In genomic region chr11:100702906-100703305, GRCm38 (mm10) we compare ENCODE assay signal across 9 mouse cellular contexts. TPM values are rescaled to one million over a fixed set of nuclear protein-coding genes. Genes with fewer than 3 reads are reported as not detected.
A peak's percentile ranks its signal among the peaks of the same experiment; 100 is the strongest.
DNase-seq lines count a peak whose midpoint lies in the region; ATAC-seq and TF ChIP-seq lines count a peak whose summit lies in the region.
"Had no signal": no experiment of that assay in that cellular context is flagged by ENCODE, and none has a peak within 500 bp of the region (broad histone marks: within the 10 kb centered on the region; RNA-seq: fewer than 3 reads in every experiment).

No protein-coding gene starts in this region.

- no peaks in the 10 kb centered on the region for H3K9me3 ChIP-seq in heart, embryonic 15.5 days (replicated peaks)
- H3K9me3 ChIP-seq in limb, embryonic 14.5 days (ENCODE audit: control insufficient read depth, low read length) = no peaks in the 10 kb centered on the region

- no peaks in the 10 kb centered on the region; the same call in 1 of the 2 replicates for H3K27me3 ChIP-seq in heart, embryonic 15.5 days
- H3K27me3 ChIP-seq in thymus, adult 2 months (ENCODE audit: control insufficient read depth, insufficient read depth, low read length) = no peaks in the 10 kb centered on the region
- H3K27me3 ChIP-seq in limb, embryonic 14.5 days (ENCODE audit: control insufficient read depth, insufficient read depth, low read length) = no peaks in the 10 kb centered on the region

- peaks cover 31% of the 10 kb centered on the region for H3K36me3 ChIP-seq in heart, embryonic 15.5 days
- peaks cover 6% of the 10 kb centered on the region; the same call in 1 of the 2 replicates for H3K36me3 ChIP-seq in thymus, adult 2 months (ENCODE audit: control insufficient read depth, insufficient read depth, low read length)
- H3K36me3 ChIP-seq in limb, embryonic 14.5 days (ENCODE audit: control insufficient read depth, insufficient read depth, low read length) = peaks cover 37% of the 10 kb centered on the region

- H3K4me1 ChIP-seq in heart, embryonic 15.5 days (replicated peaks) = peaks cover 21% of the 10 kb centered on the region
- H3K4me1 ChIP-seq in thymus, adult 2 months (replicated peaks; ENCODE audit: control insufficient read depth, insufficient read depth, low read length) = peaks cover 16% of the 10 kb centered on the region
- peaks cover 5% of the 10 kb centered on the region; the same call in 1 of the 2 replicates for H3K4me1 ChIP-seq in limb, embryonic 14.5 days (ENCODE audit: control insufficient read depth, insufficient read depth, low read length)

- no peak for TF ChIP-seq POLR2A in thymus, adult 2 months (IDR thresholded peaks at IDR 0.05; ENCODE audit: control insufficient read depth, extremely low read depth, insufficient read depth, low read length, poor library complexity)
- no peak for TF ChIP-seq POLR2A in limb, embryonic 14.5 days (IDR thresholded peaks at IDR 0.05; ENCODE audit: borderline replicate concordance, extremely low read depth, insufficient read depth, insufficient read length)

- ATAC-seq in heart, embryonic 15.5 days (replicated peaks; ENCODE audit: insufficient number of reproducible peaks, insufficient read depth, low FRiP score, low read depth) = no peak
- ATAC-seq in limb, embryonic 14.5 days (ENCODE audit: low FRiP score, low read depth) = no peak
- no peak; the same call in 1 of the 2 replicates for ATAC-seq in monocyte, adult 5-6 weeks (replicated peaks; ENCODE audit: insufficient number of reproducible peaks, low FRiP score, low TSS enrichment, poor library complexity, severe bottlenecking)

- no peak for DNase-seq in heart, adult 18-20 months
- DNase-seq in thymus, adult 2 months = no peak
- no peak for DNase-seq in thymus, postnatal 0 days (ENCODE audit: low spot score)
- no peak for DNase-seq in limb, embryonic 14.5 days (ENCODE audit: low spot score)
- DNase-seq in right cerebral cortex, postnatal 4 days = no peak
- no peak for DNase-seq in thymus, postnatal 36 days

- no peak overlapping the region for H3K9ac ChIP-seq in heart, embryonic 15.5 days
- H3K9ac ChIP-seq in limb, embryonic 14.5 days (ENCODE audit: low read depth, low read length, severe bottlenecking) = no peak overlapping the region

- WGBS in heart, embryonic 15.5 days = 43% methylated on average over 7 of the region's 7 CpGs
- WGBS in thymus, adult 2 months = 5% methylated on average over 7 of the region's 7 CpGs
- 32% methylated on average over 7 of the region's 7 CpGs for WGBS in limb, embryonic 14.5 days

- peak overlapping the region; percentile 44 for H3K4me2 ChIP-seq in heart, embryonic 15.5 days
- peak overlapping the region; percentile 39 for H3K4me2 ChIP-seq in limb, embryonic 14.5 days (replicated peaks; ENCODE audit: low read depth, low read length, severe bottlenecking)

- H3K4me3 ChIP-seq in heart, embryonic 15.5 days = peak overlapping the region; percentile 24
- H3K4me3 ChIP-seq in thymus, adult 2 months (ENCODE audit: control insufficient read depth, insufficient read depth, low read length) = peak overlapping the region; percentile 48
- H3K4me3 ChIP-seq in limb, embryonic 14.5 days (replicated peaks; ENCODE audit: low read length) = peak overlapping the region; percentile 1; the same call in 1 of the 2 replicates

- no peak overlapping the region for H3K27ac ChIP-seq in heart, embryonic 15.5 days
- no peak overlapping the region for H3K27ac ChIP-seq in thymus, adult 2 months (ENCODE audit: control insufficient read depth, insufficient read depth, low read length)
- H3K27ac ChIP-seq in limb, embryonic 14.5 days (replicated peaks; ENCODE audit: low read depth, low read length) = no peak overlapping the region

- TF ChIP-seq CTCF in thymus, adult 2 months (IDR thresholded peaks at IDR 0.05; ENCODE audit: borderline replicate concordance, control insufficient read depth, extremely low read depth, insufficient read depth, low read length, poor library complexity) = no peak

RNA-seq across cellular contexts. Expression of gene Dhx58, which starts 1.2 kb away (rescaled TPM):
- polyA plus RNA-seq in heart, embryonic 15.5 days (2015; fragmentation: Nextera tagmentation; extraction: Ambion mirVana) = 1.5 and 2.1 TPM in 2 replicates
- 1 to 10 TPM in 1 of 2 experiments, under 1 TPM in 1; 0.60 to 1.0 TPM for total RNA-seq in heart, adult 18-20 months (2021)
- polyA plus RNA-seq in thymus, adult 2 months (2012; rRNA removed) = 24.2 and 27.3 TPM in 2 replicates
- polyA plus RNA-seq in thymus, postnatal 0 days (2015; fragmentation: Nextera tagmentation; extraction: Ambion mirVana) = 10.2 and 10.7 TPM in 2 replicates
- 3.2 and 3.9 TPM in 2 replicates for polyA plus RNA-seq in limb, embryonic 14.5 days (2012; rRNA removed)
- 2.2 and 2.3 TPM in 2 replicates for polyA plus RNA-seq in limb, embryonic 14.5 days (2014; fragmentation: Nextera tagmentation; extraction: Ambion mirVana)
- total RNA-seq in monocyte, adult 5-6 weeks (2017) = 26.9 to 31.5 TPM (median 28.6 TPM) in 3 replicates

RNA-seq across cellular contexts. Expression of gene Kat2a, which starts 9.4 kb away (rescaled TPM):
- polyA plus RNA-seq in heart, embryonic 15.5 days (2015; fragmentation: Nextera tagmentation; extraction: Ambion mirVana) = 26.5 and 36.7 TPM in 2 replicates
- 10 to 100 TPM; 12.2 to 14.7 TPM for total RNA-seq in heart, adult 18-20 months (2021)
- 56.4 and 58.1 TPM in 2 replicates for polyA plus RNA-seq in thymus, adult 2 months (2012; rRNA removed)
- 33.2 and 39.3 TPM in 2 replicates for polyA plus RNA-seq in thymus, postnatal 0 days (2015; fragmentation: Nextera tagmentation; extraction: Ambion mirVana)
- 70.8 and 78.1 TPM in 2 replicates for polyA plus RNA-seq in limb, embryonic 14.5 days (2012; rRNA removed)
- 55.8 and 57.4 TPM in 2 replicates for polyA plus RNA-seq in limb, embryonic 14.5 days (2014; fragmentation: Nextera tagmentation; extraction: Ambion mirVana)
- total RNA-seq in monocyte, adult 5-6 weeks (2017) = 6.1 to 9.9 TPM (median 7.1 TPM) in 3 replicates

RNA-seq across cellular contexts. Expression of gene Zfp385c, which starts 10.7 kb away (rescaled TPM):
- polyA plus RNA-seq in heart, embryonic 15.5 days (2015; fragmentation: Nextera tagmentation; extraction: Ambion mirVana) = 0.09 and 0.16 TPM in 2 replicates
- under 1 TPM; 0.12 to 0.44 TPM for total RNA-seq in heart, adult 18-20 months (2021)
- polyA plus RNA-seq in thymus, adult 2 months (2012; rRNA removed) = 0.32 and 0.55 TPM in 2 replicates
- polyA plus RNA-seq in thymus, postnatal 0 days (2015; fragmentation: Nextera tagmentation; extraction: Ambion mirVana) = 0.12 TPM in 1 of 2 replicates, not detected in the other
- 6.4 and 10.0 TPM in 2 replicates for polyA plus RNA-seq in limb, embryonic 14.5 days (2012; rRNA removed)
- 0.72 and 1.5 TPM in 2 replicates for polyA plus RNA-seq in limb, embryonic 14.5 days (2014; fragmentation: Nextera tagmentation; extraction: Ambion mirVana)
- total RNA-seq in monocyte, adult 5-6 weeks (2017) = 0.32 to 0.76 TPM (median 0.49 TPM) in 3 replicates

RNA-seq across cellular contexts. Expression of gene Hspb9, which starts 10.7 kb away (rescaled TPM):
- not detected in 2 replicates for polyA plus RNA-seq in heart, embryonic 15.5 days (2015; fragmentation: Nextera tagmentation; extraction: Ambion mirVana)
- not detected for total RNA-seq in heart, adult 18-20 months (2021)
- polyA plus RNA-seq in thymus, adult 2 months (2012; rRNA removed) = 0.24 and 0.31 TPM in 2 replicates
- 0.18 TPM in 1 of 2 replicates, not detected in the other for polyA plus RNA-seq in thymus, postnatal 0 days (2015; fragmentation: Nextera tagmentation; extraction: Ambion mirVana)
- not detected in 2 replicates for polyA plus RNA-seq in limb, embryonic 14.5 days (2012; rRNA removed)
- polyA plus RNA-seq in limb, embryonic 14.5 days (2014; fragmentation: Nextera tagmentation; extraction: Ambion mirVana) = 0.77 TPM in 1 of 2 replicates, not detected in the other
- total RNA-seq in monocyte, adult 5-6 weeks (2017) = not detected in 3 replicates
- total RNA-seq: layer of hippocampus, postnatal 25 days had no signal

RNA-seq across cellular contexts. Expression of gene Rab5c, which starts 35.1 kb away (rescaled TPM):
- 13.0 and 16.2 TPM in 2 replicates for polyA plus RNA-seq in heart, embryonic 15.5 days (2015; fragmentation: Nextera tagmentation; extraction: Ambion mirVana)
- total RNA-seq in heart, adult 18-20 months (2021) = 10 to 100 TPM; 53.9 to 59.8 TPM
- 290 and 304 TPM in 2 replicates for polyA plus RNA-seq in thymus, adult 2 months (2012; rRNA removed)
- 35.8 and 38.6 TPM in 2 replicates for polyA plus RNA-seq in thymus, postnatal 0 days (2015; fragmentation: Nextera tagmentation; extraction: Ambion mirVana)
- polyA plus RNA-seq in limb, embryonic 14.5 days (2012; rRNA removed) = 188 and 227 TPM in 2 replicates
- 73.2 and 75.1 TPM in 2 replicates for polyA plus RNA-seq in limb, embryonic 14.5 days (2014; fragmentation: Nextera tagmentation; extraction: Ambion mirVana)
- total RNA-seq in monocyte, adult 5-6 weeks (2017) = 163 to 176 TPM (median 171 TPM) in 3 replicates
